Mouse (Mus musculus) layer of hippocampus, adult 9-10 months (tissue): ENCODE data around the gene Olfr1121.
"Not testable (repeated sequence)": the region's sequence is repeated elsewhere in the genome, so short reads cannot be mapped to it uniquely, and the experiment has no call there.

Source experiments
- DNase-seq: peaks from one replicate; pipeline ENCODE4 v3.0.0; 2022; ENCODE audit warnings: low spot score

Gene Olfr1121

DNA sequence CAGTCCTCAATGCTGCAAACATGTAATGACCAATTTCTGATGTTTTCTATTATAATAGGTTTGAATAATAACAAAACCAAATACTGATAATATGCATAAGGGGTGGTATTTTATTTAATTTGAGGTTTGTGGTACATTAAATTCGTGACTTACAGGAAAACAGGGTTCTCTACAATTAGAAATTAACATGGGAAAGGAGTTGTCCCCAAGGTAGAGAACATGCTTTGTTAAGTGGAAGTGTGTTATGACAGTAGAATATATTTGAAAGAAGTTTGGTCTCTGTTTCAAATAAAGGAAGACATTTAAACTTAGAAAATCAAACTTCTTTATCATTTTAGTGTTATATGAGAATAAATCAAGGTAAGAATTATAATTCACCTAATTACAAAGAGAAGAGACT is at the start of gene Olfr1121:
Gene Olfr1121, plus strand, starts transcription at position 301 of the 400 bp plus-strand sequence.
- DNase-seq: no peak

DNA sequence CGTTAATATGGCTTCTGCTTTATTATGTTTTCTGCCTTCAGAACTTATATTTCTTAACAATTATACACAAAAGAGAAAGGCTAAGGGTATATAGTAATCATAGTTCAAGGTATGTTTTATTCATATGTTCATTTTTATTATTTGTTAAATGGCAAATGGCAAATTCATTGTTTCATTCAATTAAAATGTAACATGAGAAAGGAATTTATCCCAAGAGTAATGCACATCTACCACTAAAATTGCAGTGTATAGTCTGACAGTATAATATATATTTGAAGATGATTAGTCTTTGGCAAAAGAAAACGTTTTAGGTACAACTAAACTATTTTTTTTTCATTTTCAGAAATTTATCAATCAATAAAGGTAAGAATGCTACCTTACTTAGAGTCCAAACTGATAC is 15.2 kb upstream of the Olfr1121 start, which contains the start of gene Olfr1120:
Gene Olfr1120, plus strand, starts transcription at position 301 of the 400 bp plus-strand sequence.
- no peak for DNase-seq

DNA sequence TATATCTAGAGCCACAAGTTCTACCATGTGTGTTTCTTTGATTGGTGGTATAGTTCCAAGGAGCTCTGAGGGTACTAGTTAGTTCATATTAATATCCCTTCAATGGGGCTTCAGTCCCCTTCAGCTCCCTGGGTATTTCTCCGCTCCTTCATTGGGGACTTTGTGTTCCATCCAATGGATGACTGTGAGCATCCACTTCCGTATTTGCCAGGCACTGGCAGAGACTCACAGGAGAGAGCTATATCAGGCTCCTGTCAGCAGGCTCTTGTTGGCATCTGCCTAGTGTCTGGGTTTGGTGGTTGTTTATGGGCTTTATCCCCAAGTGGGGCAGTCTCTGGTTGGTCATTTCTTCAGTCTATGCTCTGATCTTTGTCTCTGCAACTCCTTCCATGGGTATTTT is 9.6 kb upstream of the Olfr1121 start:
- DNase-seq: not testable (repeated sequence)

DNA sequence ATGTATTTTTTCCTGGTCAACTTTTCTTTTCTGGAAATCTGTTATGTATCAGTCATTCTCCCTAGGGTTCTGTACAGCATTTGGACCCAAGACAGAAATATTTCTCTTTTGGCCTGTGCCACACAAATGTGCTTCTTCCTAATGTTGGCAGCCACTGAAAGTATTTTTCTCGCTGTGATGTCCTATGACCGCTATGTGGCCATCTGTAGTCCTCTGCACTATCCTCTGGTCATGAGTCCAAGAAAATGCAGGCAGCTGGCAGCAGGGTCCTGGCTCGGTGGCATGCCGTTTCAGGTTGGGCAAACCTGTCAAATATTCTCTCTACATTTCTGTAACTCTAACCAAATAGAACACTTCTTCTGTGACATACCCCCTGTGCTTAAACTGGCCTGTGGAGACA is 2.0 kb downstream of the Olfr1121 start:
- no peak for DNase-seq

DNA sequence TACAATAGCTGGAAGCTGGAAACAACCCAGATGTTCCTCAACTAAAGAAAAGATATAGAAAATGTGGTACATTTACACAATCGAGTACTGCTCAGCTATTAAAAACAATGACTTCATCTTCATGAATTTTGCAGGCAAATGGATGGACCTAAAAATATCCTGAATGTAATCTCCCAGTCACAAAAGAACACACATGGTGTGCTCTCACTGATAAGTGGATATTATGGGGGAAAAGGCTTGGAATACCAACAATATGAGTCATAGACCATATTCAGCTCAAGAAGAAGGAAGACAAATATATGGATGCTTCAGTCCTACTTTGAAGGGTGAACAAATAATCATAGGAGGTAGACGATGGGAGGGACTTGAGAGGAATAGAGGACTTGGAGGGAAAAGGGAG is 14.2 kb downstream of the Olfr1121 start:
- no peak for DNase-seq

DNA sequence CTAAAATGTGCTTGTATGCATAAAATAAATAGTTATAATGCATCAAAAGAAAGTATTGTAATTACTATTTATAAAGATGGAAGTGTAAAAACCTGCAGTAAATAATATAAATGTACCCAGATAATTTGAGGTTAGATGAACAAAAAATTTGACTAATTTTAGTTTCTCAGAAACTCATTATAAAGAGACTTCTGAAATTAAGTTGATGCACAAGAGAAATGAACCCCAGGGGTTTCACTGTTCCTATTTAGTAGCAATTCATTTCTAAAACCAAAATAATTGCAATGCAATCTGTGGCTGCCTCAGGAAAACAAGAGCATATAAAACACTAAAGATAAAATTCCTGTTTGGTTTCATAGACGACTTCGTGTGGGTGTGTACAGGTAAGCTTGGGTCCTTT is 15.9 kb downstream of the Olfr1121 start, which contains the start of gene Olfr1122:
Gene Olfr1122, plus strand, starts transcription at position 301 of the 400 bp plus-strand sequence.
- no peak for DNase-seq

DNA sequence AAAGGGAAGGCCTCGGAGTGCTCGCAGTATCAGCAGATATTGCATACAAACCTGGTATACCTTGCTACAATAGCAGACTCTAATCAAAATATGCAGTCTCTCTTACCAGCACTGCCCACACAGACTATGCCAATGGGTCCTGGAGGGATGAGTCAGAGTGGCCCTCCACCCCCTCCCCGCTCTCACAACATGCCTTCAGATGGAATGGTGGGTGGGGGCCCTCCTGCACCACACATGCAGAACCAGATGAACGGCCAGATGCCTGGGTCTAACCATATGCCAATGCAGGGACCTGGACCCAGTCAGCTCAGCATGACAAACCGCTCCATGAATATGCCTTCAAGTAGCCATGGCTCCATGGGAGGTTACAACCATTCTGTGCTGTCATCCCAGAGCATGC is 23.9 kb downstream of the Olfr1121 start:
- DNase-seq: not testable (repeated sequence)

DNA sequence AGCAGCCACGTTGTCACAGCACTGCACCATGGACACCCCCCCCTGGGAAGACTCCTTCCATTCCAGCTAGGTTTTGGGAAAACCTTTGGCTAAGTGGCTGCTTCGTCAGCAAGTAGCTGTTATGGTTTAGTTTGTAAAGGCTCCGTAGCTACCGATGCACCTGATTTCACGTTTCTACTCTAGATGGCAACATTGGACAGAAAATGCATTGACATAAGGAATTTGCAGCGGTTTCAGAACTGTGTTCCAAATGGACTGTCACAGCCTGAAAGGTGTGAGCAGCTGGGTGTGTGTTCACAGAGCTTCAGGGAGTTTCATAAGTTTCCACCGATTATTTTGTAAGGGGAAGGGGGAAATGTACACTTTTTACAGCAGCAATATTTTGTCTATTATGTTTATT is 25.0 kb downstream of the Olfr1121 start:
- not testable (repeated sequence) for DNase-seq

DNA sequence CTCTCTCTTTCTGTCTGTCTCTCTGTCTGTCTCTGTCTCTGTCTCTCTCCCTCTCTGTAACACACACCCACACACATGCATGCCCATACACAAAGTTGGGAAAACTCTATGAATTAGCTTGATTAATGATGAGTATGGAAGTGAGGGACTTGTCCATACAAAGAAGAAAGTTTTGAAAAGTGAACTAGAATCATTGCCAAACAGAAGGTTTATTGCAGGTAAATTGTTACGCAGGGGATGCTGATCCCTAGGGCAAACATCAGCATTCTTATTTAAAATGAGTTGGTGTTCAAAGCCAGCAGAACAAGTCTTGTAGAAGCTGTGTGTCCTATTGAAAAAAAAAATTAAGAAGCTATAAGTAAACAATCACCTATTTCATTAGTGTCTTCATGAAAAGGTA is 46.6 kb downstream of the Olfr1121 start, which contains the start of gene Olfr1123:
Gene Olfr1123, plus strand, starts transcription at position 301 of the 400 bp plus-strand sequence.
- no peak for DNase-seq
